Mouse (Mus musculus): ENCODE measurements around the gene Cpm. TPM values are rescaled to one million over a fixed set of nuclear protein-coding genes. Genes with fewer than 3 reads are reported as not detected.
"Not testable (repeated sequence)": the region's sequence is repeated elsewhere in the genome, so short reads cannot be mapped to it uniquely, and the experiment has no call there.

Cpm gene
- polyA plus RNA-seq, 1 experiment = 0.07 TPM

DNA sequence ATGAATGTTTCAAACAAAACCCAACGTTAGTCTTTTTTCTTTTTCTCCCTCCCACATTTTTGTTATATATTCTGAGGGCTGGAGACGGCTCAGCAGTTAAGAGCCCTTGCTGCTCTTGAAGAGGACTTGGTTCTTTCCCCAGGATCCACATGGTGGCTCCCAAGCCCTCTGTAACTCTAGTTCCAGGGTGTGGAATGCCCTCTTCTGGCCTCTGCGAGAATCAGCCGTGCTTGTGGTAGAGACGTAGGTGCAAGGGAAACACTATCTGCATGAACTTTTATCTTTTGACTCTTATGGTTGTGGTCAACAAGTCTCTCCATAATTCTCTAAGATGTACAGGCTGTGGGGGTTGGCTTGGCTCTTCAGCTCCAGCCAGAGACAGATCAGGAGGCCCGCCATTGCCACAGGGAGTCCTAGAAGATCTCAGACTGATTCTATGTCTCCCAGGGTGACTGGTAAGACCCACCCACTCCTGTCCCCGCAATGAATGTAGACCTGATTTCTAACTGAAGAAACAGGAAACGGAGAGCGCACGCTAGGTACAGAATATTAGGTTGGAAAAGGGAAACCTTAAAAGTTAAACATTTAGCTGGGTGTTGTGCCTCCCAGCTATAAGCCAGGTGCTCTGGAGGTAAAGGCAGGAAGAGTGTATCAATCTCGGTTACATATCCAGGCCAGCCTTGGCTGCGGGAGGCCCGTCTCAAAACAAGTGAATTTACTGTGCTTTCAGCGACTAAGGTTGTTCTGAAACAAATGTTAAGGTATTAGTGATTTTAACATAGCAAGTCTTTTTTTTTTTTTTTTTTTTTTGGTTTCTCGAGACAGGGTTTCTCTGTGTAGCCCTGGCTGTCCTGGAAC lies 102.2 kb downstream of the Cpm start:
- H3K4me2 ChIP-seq (ENCODE audit: low read depth) = no peak overlapping the region
- no peak for TF ChIP-seq POLR2AphosphoS2 (IDR thresholded peaks at IDR 0.05; ENCODE audit: insufficient read length, low read depth)
- TF ChIP-seq MAX (IDR thresholded peaks at IDR 0.05; ENCODE audit: low read depth) = no peak
- TF ChIP-seq TCF12 (IDR thresholded peaks at IDR 0.05; ENCODE audit: insufficient read depth, poor library complexity, severe bottlenecking) = no peak
- TF ChIP-seq USF1 (IDR thresholded peaks at IDR 0.05; ENCODE audit: low read depth) = no peak
- TF ChIP-seq POLR2A (IDR thresholded peaks at IDR 0.05; ENCODE audit: insufficient read length, low read depth) = no peak
- no peak for TF ChIP-seq TCF3 (IDR thresholded peaks at IDR 0.05; ENCODE audit: insufficient read length, low read depth)
- no peak for TF ChIP-seq MYOD1 (IDR thresholded peaks at IDR 0.05; ENCODE audit: control insufficient read depth in 1 of 3, insufficient read length in 2 of 3, low read depth in 2 of 3)
- no peak for TF ChIP-seq CEBPB (IDR thresholded peaks at IDR 0.05; ENCODE audit: insufficient read depth, poor library complexity, severe bottlenecking)
- TF ChIP-seq SRF (IDR thresholded peaks at IDR 0.05; ENCODE audit: control insufficient read depth, insufficient read length, low read depth) = no peak
- no peak for TF ChIP-seq MYOG (IDR thresholded peaks at IDR 0.05; ENCODE audit: control insufficient read depth in 1 of 3, insufficient read depth in 1 of 3, insufficient read length in 2 of 3, low read depth in 2 of 3)
- TF ChIP-seq REST (IDR thresholded peaks at IDR 0.05; ENCODE audit: insufficient read depth, insufficient read length) = no peak
- TF ChIP-seq E2F4 (IDR thresholded peaks at IDR 0.05; ENCODE audit: insufficient read depth) = no peak
- H3K27me3 ChIP-seq (ENCODE audit: control insufficient read depth, insufficient read depth, insufficient read length) = no peaks in the 10 kb centered on the region
- no peak overlapping the region for H3K4me3 ChIP-seq
- no peaks in the 10 kb centered on the region for H3K36me3 ChIP-seq (ENCODE audit: control insufficient read depth, insufficient read depth)
- H3ac ChIP-seq (ENCODE audit: control insufficient read depth, insufficient read length) = no peak overlapping the region
- H3K79me2 ChIP-seq (ENCODE audit: control insufficient read depth, insufficient read depth) = no peaks in the 10 kb centered on the region

GRCm38 (mm10) chr10:117732184-117732583 lies 102.9 kb downstream of the Cpm start:
- no peak for TF ChIP-seq USF1 (IDR thresholded peaks at IDR 0.05; ENCODE audit: low read depth)
- no peak for TF ChIP-seq MYOG (IDR thresholded peaks at IDR 0.05; ENCODE audit: control insufficient read depth in 1 of 3, insufficient read depth in 1 of 3, insufficient read length in 2 of 3, low read depth in 2 of 3)
- no peak for TF ChIP-seq SRF (IDR thresholded peaks at IDR 0.05; ENCODE audit: control insufficient read depth, insufficient read length, low read depth)
- no peak for TF ChIP-seq TCF3 (IDR thresholded peaks at IDR 0.05; ENCODE audit: insufficient read length, low read depth)
- no peak for TF ChIP-seq E2F4 (IDR thresholded peaks at IDR 0.05; ENCODE audit: insufficient read depth)
- TF ChIP-seq CEBPB (IDR thresholded peaks at IDR 0.05; ENCODE audit: insufficient read depth, poor library complexity, severe bottlenecking) = no peak
- no peak for TF ChIP-seq POLR2A (IDR thresholded peaks at IDR 0.05; ENCODE audit: insufficient read length, low read depth)
- TF ChIP-seq MYOD1 (IDR thresholded peaks at IDR 0.05; ENCODE audit: control insufficient read depth in 1 of 3, insufficient read length in 2 of 3, low read depth in 2 of 3) = no peak
- TF ChIP-seq POLR2AphosphoS2 (IDR thresholded peaks at IDR 0.05; ENCODE audit: insufficient read length, low read depth) = no peak
- TF ChIP-seq MAX (IDR thresholded peaks at IDR 0.05; ENCODE audit: low read depth) = no peak
- TF ChIP-seq REST (IDR thresholded peaks at IDR 0.05; ENCODE audit: insufficient read depth, insufficient read length) = no peak
- Histone ChIP-seq H3K79me2 (ENCODE audit: control insufficient read depth, insufficient read depth) (no peaks in the 10 kb centered on the region), H3ac (ENCODE audit: control insufficient read depth, insufficient read length) (no peak overlapping the region), H3K36me3 (ENCODE audit: control insufficient read depth, insufficient read depth) (no peaks in the 10 kb centered on the region), H3K27me3 (ENCODE audit: control insufficient read depth, insufficient read depth, insufficient read length) (no peaks in the 10 kb centered on the region), H3K4me3 (no peak overlapping the region), H3K4me2 (ENCODE audit: low read depth) (no peak overlapping the region)

GRCm38 (mm10) chr10:117732962-117733592 lies 103.8 kb downstream of the Cpm start:
- Histone ChIP-seq H3K4me2 (ENCODE audit: low read depth) (no peak overlapping the region), H3K79me2 (ENCODE audit: control insufficient read depth, insufficient read depth) (no peaks in the 10 kb centered on the region), H3K36me3 (ENCODE audit: control insufficient read depth, insufficient read depth) (no peaks in the 10 kb centered on the region), H3K4me3 (no peak overlapping the region), H3ac (ENCODE audit: control insufficient read depth, insufficient read length) (no peak overlapping the region), H3K27me3 (ENCODE audit: control insufficient read depth, insufficient read depth, insufficient read length) (no peaks in the 10 kb centered on the region)
- TF ChIP-seq POLR2A (IDR thresholded peaks at IDR 0.05; ENCODE audit: insufficient read length, low read depth) = no peak
- TF ChIP-seq MAX (IDR thresholded peaks at IDR 0.05; ENCODE audit: low read depth) = no peak
- no peak for TF ChIP-seq CEBPB (IDR thresholded peaks at IDR 0.05; ENCODE audit: insufficient read depth, poor library complexity, severe bottlenecking)
- TF ChIP-seq REST (IDR thresholded peaks at IDR 0.05; ENCODE audit: insufficient read depth, insufficient read length) = no peak
- TF ChIP-seq USF1 (IDR thresholded peaks at IDR 0.05; ENCODE audit: low read depth) = no peak
- TF ChIP-seq SRF (IDR thresholded peaks at IDR 0.05; ENCODE audit: control insufficient read depth, insufficient read length, low read depth) = no peak
- no peak for TF ChIP-seq MYOD1 (IDR thresholded peaks at IDR 0.05; ENCODE audit: control insufficient read depth in 1 of 3, insufficient read length in 2 of 3, low read depth in 2 of 3)
- TF ChIP-seq TCF3 (IDR thresholded peaks at IDR 0.05; ENCODE audit: insufficient read length, low read depth) = no peak
- TF ChIP-seq MYOG (IDR thresholded peaks at IDR 0.05; ENCODE audit: control insufficient read depth in 1 of 3, insufficient read depth in 1 of 3, insufficient read length in 2 of 3, low read depth in 2 of 3) = no peak
- TF ChIP-seq E2F4 (IDR thresholded peaks at IDR 0.05; ENCODE audit: insufficient read depth) = no peak
- no peak for TF ChIP-seq POLR2AphosphoS2 (IDR thresholded peaks at IDR 0.05; ENCODE audit: insufficient read length, low read depth)
- no peak for TF ChIP-seq TCF12 (IDR thresholded peaks at IDR 0.05; ENCODE audit: insufficient read depth, poor library complexity, severe bottlenecking)

GRCm38 (mm10) chr10:117733626-117734025 lies 104.3 kb downstream of the Cpm start:
- H3K4me2 ChIP-seq (ENCODE audit: low read depth); H3K27me3 ChIP-seq (ENCODE audit: control insufficient read depth, insufficient read depth, insufficient read length); H3K4me3 ChIP-seq; H3K36me3 ChIP-seq (ENCODE audit: control insufficient read depth, insufficient read depth); H3ac ChIP-seq (ENCODE audit: control insufficient read depth, insufficient read length); H3K79me2 ChIP-seq (ENCODE audit: control insufficient read depth, insufficient read depth): not testable (repeated sequence)

- H3K36me3 ChIP-seq (ENCODE audit: control insufficient read depth, insufficient read depth); H3K4me3 ChIP-seq; H3K79me2 ChIP-seq (ENCODE audit: control insufficient read depth, insufficient read depth); H3ac ChIP-seq (ENCODE audit: control insufficient read depth, insufficient read length); H3K4me2 ChIP-seq (ENCODE audit: low read depth); H3K27me3 ChIP-seq (ENCODE audit: control insufficient read depth, insufficient read depth, insufficient read length): not testable (repeated sequence)
Measured at GRCm38 (mm10) chr10:117734104-117734852, 105.0 kb downstream of the Cpm start.

- not testable (repeated sequence) for H3K79me2 ChIP-seq (ENCODE audit: control insufficient read depth, insufficient read depth); H3K36me3 ChIP-seq (ENCODE audit: control insufficient read depth, insufficient read depth)
Measured at GRCm38 (mm10) chr10:117735396-117735795, 106.1 kb downstream of the Cpm start.

More at GRCm38 (mm10) chr10:117735396-117735795, 106.1 kb downstream of the Cpm start:
- H3K4me3 ChIP-seq; H3ac ChIP-seq (ENCODE audit: control insufficient read depth, insufficient read length); H3K4me2 ChIP-seq (ENCODE audit: low read depth); H3K27me3 ChIP-seq (ENCODE audit: control insufficient read depth, insufficient read depth, insufficient read length): not testable (repeated sequence)
